Mouse (Mus musculus): ENCODE results near the gene Mettl4. TPM values are rescaled to one million over a fixed set of nuclear protein-coding genes. Genes with fewer than 3 reads are reported as not detected.
"Not testable (repeated sequence)": the region's sequence is repeated elsewhere in the genome, so short reads cannot be mapped to it uniquely, and the experiment has no call there.

Gene Mettl4
- polyA plus RNA-seq, 1 experiment from 2014 or later, result 22.0 TPM

DNA sequence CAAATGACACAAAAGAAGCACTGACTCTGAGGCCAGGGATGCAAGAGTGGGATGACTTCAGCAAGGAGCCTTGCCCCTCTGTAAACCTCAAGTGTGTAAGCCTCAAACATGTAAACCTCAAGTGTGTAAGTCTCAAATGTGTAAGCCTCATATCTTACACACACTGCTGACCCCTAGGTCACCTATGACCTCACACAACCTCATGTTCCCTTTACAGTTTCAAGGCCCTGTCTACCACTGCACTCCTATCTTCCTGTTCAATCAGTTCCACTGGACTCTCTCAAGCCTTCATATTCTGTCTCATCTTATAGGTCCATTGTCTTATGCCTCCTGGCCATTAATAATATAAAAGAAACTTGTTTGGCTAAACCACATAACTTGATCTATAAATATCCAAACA, 13.9 kb downstream of the Mettl4 start:
- H3K4me3 ChIP-seq (ENCODE audit: low read depth, low read length), result no peak overlapping the region
- no peaks in the 10 kb centered on the region for H3K9me3 ChIP-seq (ENCODE audit: control insufficient read depth, low read length)
- H3K4me2 ChIP-seq (ENCODE audit: low read length), result no peak overlapping the region
- no peak overlapping the region for H3K9ac ChIP-seq (ENCODE audit: low read length)
- ATAC-seq (replicated peaks; ENCODE audit: low FRiP score, low TSS enrichment, low read depth) (no peak), DNase-seq (ENCODE audit: low spot score) (no peak)
- H3K4me1 ChIP-seq (replicated peaks; ENCODE audit: control insufficient read depth, insufficient read depth, low read length), result no peaks in the 10 kb centered on the region
- H3K27ac ChIP-seq (ENCODE audit: low read depth), result no peak overlapping the region
- H3K27me3 ChIP-seq (replicated peaks; ENCODE audit: control insufficient read depth, insufficient read depth, low read length), result no peaks in the 10 kb centered on the region
- peaks cover 27% of the 10 kb centered on the region for H3K36me3 ChIP-seq (ENCODE audit: control insufficient read depth, insufficient read depth, low read length)

DNA sequence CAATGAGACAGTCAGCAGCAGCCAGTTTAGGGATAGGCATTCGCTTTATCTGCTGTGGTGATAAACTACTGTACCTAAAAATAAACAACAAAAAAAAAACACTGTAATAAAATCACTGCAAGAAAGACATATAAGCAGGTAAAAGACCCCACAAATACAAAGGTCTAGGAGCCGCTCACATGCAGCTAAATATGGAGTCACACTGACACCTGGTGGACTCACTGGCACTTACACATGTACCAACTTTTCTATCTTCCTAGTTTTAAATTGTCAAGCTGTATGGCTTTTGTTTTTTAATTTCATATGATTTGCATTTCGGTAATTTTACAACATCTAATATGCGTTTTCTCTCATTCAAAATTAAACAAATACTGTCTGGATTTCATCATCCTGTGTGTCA, 14.4 kb downstream of the Mettl4 start:
- no peak for ATAC-seq (replicated peaks; ENCODE audit: low FRiP score, low TSS enrichment, low read depth)
- Histone ChIP-seq H3K4me1 (replicated peaks; ENCODE audit: control insufficient read depth, insufficient read depth, low read length) (no peaks in the 10 kb centered on the region), H3K4me2 (ENCODE audit: low read length) (no peak overlapping the region), H3K27me3 (replicated peaks; ENCODE audit: control insufficient read depth, insufficient read depth, low read length) (no peaks in the 10 kb centered on the region), H3K36me3 (ENCODE audit: control insufficient read depth, insufficient read depth, low read length) (peaks cover 26% of the 10 kb centered on the region), H3K27ac (ENCODE audit: low read depth) (no peak overlapping the region), H3K9me3 (ENCODE audit: control insufficient read depth, low read length) (no peaks in the 10 kb centered on the region), H3K4me3 (ENCODE audit: low read depth, low read length) (no peak overlapping the region), H3K9ac (ENCODE audit: low read length) (no peak overlapping the region)
- WGBS, result 62% methylated on average over 4 of the region's 4 CpGs
- DNase-seq (ENCODE audit: low spot score), result peak; percentile 55

DNA sequence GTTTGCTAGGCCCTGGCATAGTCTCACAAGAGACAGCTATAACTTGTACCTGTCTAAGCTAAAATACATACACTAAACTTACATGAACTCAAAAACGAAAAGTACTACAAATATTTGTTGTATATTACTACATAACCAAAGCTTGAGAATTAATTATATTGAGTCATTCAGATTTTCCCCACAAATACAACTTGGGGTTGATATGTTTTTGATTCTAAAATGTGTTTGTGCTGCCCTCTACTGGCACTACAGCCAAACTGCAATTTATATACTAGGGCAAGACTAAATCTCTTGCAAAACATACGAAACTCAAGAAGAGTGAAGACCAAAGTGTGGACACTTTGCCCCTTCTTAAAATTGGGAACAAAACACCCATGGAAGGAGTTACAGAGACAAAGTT, 19.4 kb downstream of the Mettl4 start:
- not testable (repeated sequence) for H3K27ac ChIP-seq (ENCODE audit: low read depth); H3K4me3 ChIP-seq (ENCODE audit: low read depth, low read length); H3K9ac ChIP-seq (ENCODE audit: low read length); H3K27me3 ChIP-seq (replicated peaks; ENCODE audit: control insufficient read depth, insufficient read depth, low read length); H3K9me3 ChIP-seq (ENCODE audit: control insufficient read depth, low read length); ATAC-seq (replicated peaks; ENCODE audit: low FRiP score, low TSS enrichment, low read depth); H3K4me2 ChIP-seq (ENCODE audit: low read length); H3K4me1 ChIP-seq (replicated peaks; ENCODE audit: control insufficient read depth, insufficient read depth, low read length); DNase-seq (ENCODE audit: low spot score)
- WGBS, result 29% methylated on average over 2 of the region's 2 CpGs
- H3K36me3 ChIP-seq (ENCODE audit: control insufficient read depth, insufficient read depth, low read length), result peaks cover 12% of the 10 kb centered on the region

DNA sequence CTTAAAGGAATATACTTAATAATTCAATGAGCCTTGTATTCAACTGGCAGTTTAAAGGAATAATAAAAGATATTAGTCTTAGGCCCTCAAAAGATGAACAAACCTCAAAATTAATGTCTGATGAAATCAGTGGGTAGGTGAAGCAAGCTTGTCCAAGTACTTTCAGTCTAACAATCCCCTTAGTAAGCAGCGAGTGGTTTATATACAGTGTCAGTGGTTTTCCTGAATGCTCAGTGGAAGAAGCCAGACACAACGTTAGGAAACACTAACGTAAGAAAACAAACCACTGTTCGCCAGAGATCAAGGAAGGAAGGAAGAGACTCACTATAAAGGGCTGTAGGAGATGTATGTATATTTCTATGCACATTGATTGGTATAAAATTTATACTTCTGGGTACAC, 23.1 kb downstream of the Mettl4 start:
- peaks cover 12% of the 10 kb centered on the region for H3K36me3 ChIP-seq (ENCODE audit: control insufficient read depth, insufficient read depth, low read length)
- no peaks in the 10 kb centered on the region for H3K9me3 ChIP-seq (ENCODE audit: control insufficient read depth, low read length)
- WGBS, result 91% methylated on average over 4 of the region's 4 CpGs
- DNase-seq (ENCODE audit: low spot score) (no peak), ATAC-seq (replicated peaks; ENCODE audit: low FRiP score, low TSS enrichment, low read depth) (no peak)
- no peak overlapping the region for H3K9ac ChIP-seq (ENCODE audit: low read length)
- H3K27ac ChIP-seq (ENCODE audit: low read depth), result no peak overlapping the region
- H3K27me3 ChIP-seq (replicated peaks; ENCODE audit: control insufficient read depth, insufficient read depth, low read length), result no peaks in the 10 kb centered on the region
- H3K4me1 ChIP-seq (replicated peaks; ENCODE audit: control insufficient read depth, insufficient read depth, low read length), result no peaks in the 10 kb centered on the region
- no peak overlapping the region for H3K4me2 ChIP-seq (ENCODE audit: low read length)
- no peak overlapping the region for H3K4me3 ChIP-seq (ENCODE audit: low read depth, low read length)

DNA sequence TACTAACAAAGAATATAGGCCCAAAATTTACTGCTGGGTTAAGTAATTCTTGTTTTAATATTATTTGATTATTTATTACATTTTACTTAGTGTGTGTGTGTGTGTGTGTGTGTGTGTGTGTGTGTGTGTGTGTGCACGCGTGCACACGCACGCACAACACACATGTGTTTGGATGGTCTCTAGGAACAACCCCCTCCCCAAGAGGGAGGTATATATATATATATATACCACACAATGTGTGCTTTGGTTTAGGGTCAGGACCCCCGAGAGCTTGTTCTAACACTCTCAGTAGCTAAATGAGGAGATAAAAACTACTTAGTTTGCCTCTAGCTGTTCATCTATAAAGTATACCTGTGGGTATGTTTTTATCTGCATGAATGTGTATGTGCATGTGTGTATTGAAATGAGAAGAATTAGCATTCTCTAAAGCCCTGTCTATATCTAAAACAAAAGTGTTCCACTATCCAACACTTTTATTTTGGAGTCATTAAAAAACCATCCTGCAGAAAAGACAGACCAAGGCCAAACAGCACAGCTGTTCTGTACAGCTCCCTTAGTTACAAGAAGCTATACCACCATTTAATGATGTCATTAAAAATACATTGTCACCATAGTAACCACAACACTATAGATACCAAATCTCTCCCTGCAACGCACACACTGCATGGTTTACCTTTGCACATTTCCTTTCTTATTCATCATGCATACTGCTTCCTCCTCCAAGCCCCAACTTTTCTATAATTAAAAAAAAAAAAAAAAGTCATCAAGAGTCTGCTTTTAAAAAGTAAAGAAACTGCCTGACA, 76.1 kb downstream of the Mettl4 start:
- DNase-seq (ENCODE audit: low spot score), result no peak

More for the DNA sequence above, 76.1 kb downstream of the Mettl4 start:
- Histone ChIP-seq H3K36me3 (ENCODE audit: control insufficient read depth, insufficient read depth, low read length) (no peaks in the 10 kb centered on the region), H3K27ac (ENCODE audit: low read depth) (no peak overlapping the region), H3K9me3 (ENCODE audit: control insufficient read depth, low read length) (no peaks in the 10 kb centered on the region), H3K27me3 (replicated peaks; ENCODE audit: control insufficient read depth, insufficient read depth, low read length) (no peaks in the 10 kb centered on the region), H3K4me1 (replicated peaks; ENCODE audit: control insufficient read depth, insufficient read depth, low read length) (no peaks in the 10 kb centered on the region), H3K4me3 (ENCODE audit: low read depth, low read length) (no peak overlapping the region), H3K4me2 (ENCODE audit: low read length) (no peak overlapping the region), H3K9ac (ENCODE audit: low read length) (no peak overlapping the region)
- no peak for ATAC-seq (replicated peaks; ENCODE audit: low FRiP score, low TSS enrichment, low read depth)
- 83% methylated on average over 6 of the region's 6 CpGs for WGBS

Data from intestine, embryonic 14.5 days (tissue).